Mouse (Mus musculus) ES-Bruce4 (cell line): ENCODE data around the gene Nbea. TPM values are rescaled to one million over a fixed set of nuclear protein-coding genes. Genes with fewer than 3 reads are reported as not detected.

Experiments
- H3K27ac ChIP-seq: 2 replicates; pipeline ENCODE4 v1.5.1; 2012; ENCODE audit warnings: low read length, inconsistent platforms; ENCODE audit not compliant: insufficient read depth
- H3K27me3 ChIP-seq: 2 replicates; pipeline ENCODE4 v1.6.1; 2012; ENCODE audit warnings: mild to moderate bottlenecking, low read length, inconsistent platforms; ENCODE audit not compliant: control insufficient read depth, poor library complexity, insufficient read depth, severe bottlenecking
- H3K36me3 ChIP-seq: 2 replicates; pipeline ENCODE4 v1.6.1; 2012; ENCODE audit warnings: inconsistent platforms, mild to moderate bottlenecking, low read length, moderate library complexity; ENCODE audit not compliant: control insufficient read depth, poor library complexity, insufficient read depth, severe bottlenecking
- H3K4me1 ChIP-seq: one replicate; pipeline ENCODE4 v1.8.1; 2011; ENCODE audit warnings: low read length; ENCODE audit not compliant: control insufficient read depth, insufficient read depth
- H3K4me3 ChIP-seq: 2 replicates; pipeline ENCODE4 v1.5.1; 2011; ENCODE audit warnings: low read depth, mild to moderate bottlenecking, low read length
- H3K9ac ChIP-seq: 2 replicates; pipeline ENCODE4 v1.6.1; 2012; ENCODE audit warnings: low read depth, mild to moderate bottlenecking, inconsistent platforms; ENCODE audit not compliant: poor library complexity, severe bottlenecking
- H3K9me3 ChIP-seq: replicated peaks from 2 replicates; pipeline ENCODE4 v1.6.1; 2012; ENCODE audit warnings: mild to moderate bottlenecking, low read length, inconsistent platforms; ENCODE audit not compliant: control insufficient read depth, poor library complexity, insufficient read depth, severe bottlenecking
- CTCF ChIP-seq: IDR thresholded peaks from one replicate; pipeline ENCODE4 v1.8.1; 2011; ENCODE audit warnings: low read depth, low read length
- EP300 ChIP-seq: IDR thresholded peaks from 2 replicates; pipeline ENCODE4 v1.6.1; 2011; ENCODE audit warnings: low read depth, low read length; ENCODE audit not compliant: insufficient read depth
- POLR2A ChIP-seq: IDR thresholded peaks from one replicate; pipeline ENCODE4 v1.8.1; 2011; ENCODE audit warnings: low read length; ENCODE audit not compliant: insufficient read depth
- polyA plus RNA-seq: library from polyadenylated mRNA; stranded (reverse); fragments of >200 nt; gene quantifications from 2 replicates; pipeline ENCODE4 v1.2.4, GENCODE M21; 2011; ENCODE audit warnings: low read depth; ENCODE audit not compliant: missing spikeins, insufficient read depth, insufficient read length

Nbea gene
- polyA plus RNA-seq = 5.8 and 6.1 TPM in 2 replicates

GRCm38 (mm10) chr3:56183159-56184133 is at the start of gene Nbea:
Gene Nbea, minus strand, starts transcription at chr3:56183701.
- no peaks in the 10 kb centered on the region for H3K4me1 ChIP-seq
- no peaks in the 10 kb centered on the region for H3K36me3 ChIP-seq
- TF ChIP-seq CTCF (no peak), POLR2A (no peak), EP300 (no peak)
- peak within 1 kb of the TSS; percentile 81 for H3K4me3 ChIP-seq
- no peak within 1 kb of the TSS for H3K27ac ChIP-seq
- peaks cover 6% of the 10 kb centered on the region; the same call in 1 of the 2 replicates for H3K27me3 ChIP-seq
- no peaks in the 10 kb centered on the region for H3K9me3 ChIP-seq
- H3K9ac ChIP-seq = peak within 1 kb of the TSS; percentile 81

- Histone ChIP-seq H3K27me3 (no peaks in the 10 kb centered on the region), H3K4me3 (no peak overlapping the region), H3K9ac (no peak overlapping the region), H3K4me1 (no peaks in the 10 kb centered on the region), H3K36me3 (no peaks in the 10 kb centered on the region), H3K27ac (no peak overlapping the region), H3K9me3 (no peaks in the 10 kb centered on the region)
- TF ChIP-seq EP300 (no peak), CTCF (no peak), POLR2A (no peak)
Measured at GRCm38 (mm10) chr3:56229283-56229682, 45.8 kb upstream of the Nbea start.

GRCm38 (mm10) chr3:56215989-56216388 is 32.5 kb upstream of the Nbea start:
- Histone ChIP-seq H3K36me3 (no peaks in the 10 kb centered on the region), H3K27me3 (no peaks in the 10 kb centered on the region), H3K4me3 (no peak overlapping the region), H3K27ac (no peak overlapping the region), H3K9me3 (no peaks in the 10 kb centered on the region), H3K4me1 (no peaks in the 10 kb centered on the region), H3K9ac (no peak overlapping the region)
- no peak for TF ChIP-seq EP300
- no peak for TF ChIP-seq POLR2A

- H3K9ac ChIP-seq = no peak overlapping the region
- H3K4me1 ChIP-seq = no peaks in the 10 kb centered on the region
- H3K36me3 ChIP-seq = no peaks in the 10 kb centered on the region
- no peaks in the 10 kb centered on the region for H3K9me3 ChIP-seq
- H3K27me3 ChIP-seq = no peaks in the 10 kb centered on the region
- H3K27ac ChIP-seq = no peak overlapping the region
- no peak overlapping the region for H3K4me3 ChIP-seq
- TF ChIP-seq POLR2A = no peak
- no peak for TF ChIP-seq EP300
- TF ChIP-seq CTCF = no peak
Measured at GRCm38 (mm10) chr3:56203968-56204367, 20.5 kb upstream of the Nbea start.

- Histone ChIP-seq H3K27me3 (no peaks in the 10 kb centered on the region), H3K4me1 (no peaks in the 10 kb centered on the region), H3K9me3 (no peaks in the 10 kb centered on the region), H3K4me3 (no peak overlapping the region), H3K9ac (no peak overlapping the region), H3K27ac (no peak overlapping the region), H3K36me3 (no peaks in the 10 kb centered on the region)
- TF ChIP-seq POLR2A = no peak
- TF ChIP-seq CTCF = no peak
- TF ChIP-seq EP300 = no peak
Measured at GRCm38 (mm10) chr3:56188238-56188637, 4.7 kb upstream of the Nbea start.

GRCm38 (mm10) chr3:56187131-56187779 is 3.8 kb upstream of the Nbea start:
- no peak overlapping the region for H3K9ac ChIP-seq
- no peak for TF ChIP-seq EP300
- no peak for TF ChIP-seq CTCF
- TF ChIP-seq POLR2A = no peak
- H3K27ac ChIP-seq = no peak overlapping the region
- H3K27me3 ChIP-seq = no peaks in the 10 kb centered on the region
- no peaks in the 10 kb centered on the region for H3K36me3 ChIP-seq
- H3K9me3 ChIP-seq = no peaks in the 10 kb centered on the region
- H3K4me3 ChIP-seq = no peak overlapping the region
- no peaks in the 10 kb centered on the region for H3K4me1 ChIP-seq
